Mouse (Mus musculus) layer of hippocampus, adult 9-10 months (tissue): ENCODE data around the gene Tns3.

ENCODE experiments used
- DNase-seq: peaks from one replicate; pipeline ENCODE4 v3.0.0; 2022; ENCODE audit warnings: low spot score

Tns3 gene

DNA sequence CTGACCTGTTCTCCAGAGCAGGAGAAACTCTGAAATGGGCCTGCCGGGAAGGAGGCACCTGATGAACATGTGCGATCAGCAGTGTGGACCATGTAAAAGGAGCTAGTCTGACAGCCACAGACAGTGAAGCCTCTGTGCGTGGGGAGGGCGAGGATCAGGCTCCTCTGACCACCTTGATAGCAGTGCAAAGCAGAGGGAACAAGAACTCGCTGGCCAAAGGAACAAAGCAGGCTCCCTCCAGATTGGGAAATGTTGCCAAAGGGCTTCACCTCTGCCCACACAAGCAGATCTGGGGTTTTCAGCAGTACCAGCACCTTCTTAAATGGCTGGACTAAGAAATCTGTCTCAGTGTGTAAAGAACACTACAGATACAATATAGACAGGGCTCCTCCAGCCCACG, 229.2 kb downstream of the Tns3 start:
- DNase-seq = no peak

DNA sequence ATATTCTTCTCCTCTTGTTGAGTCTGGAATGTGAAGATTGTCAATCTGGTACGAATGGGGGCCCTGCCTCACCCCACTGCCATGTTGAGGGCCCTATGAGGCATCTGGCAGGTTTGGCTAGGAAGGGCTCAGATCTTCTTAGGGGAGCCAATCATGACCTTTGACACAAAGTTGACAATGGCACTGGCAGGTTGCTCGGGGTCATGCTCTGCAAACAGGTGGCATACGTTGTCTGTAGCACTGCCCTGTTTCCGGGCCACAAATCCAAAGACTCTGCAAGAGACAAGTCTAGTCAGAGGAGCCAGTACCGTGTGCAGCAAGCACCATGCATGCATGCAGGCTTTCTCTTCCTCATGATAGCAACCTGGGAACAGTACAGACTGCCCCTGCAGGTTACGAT, 230.0 kb downstream of the Tns3 start:
- no peak for DNase-seq

DNA sequence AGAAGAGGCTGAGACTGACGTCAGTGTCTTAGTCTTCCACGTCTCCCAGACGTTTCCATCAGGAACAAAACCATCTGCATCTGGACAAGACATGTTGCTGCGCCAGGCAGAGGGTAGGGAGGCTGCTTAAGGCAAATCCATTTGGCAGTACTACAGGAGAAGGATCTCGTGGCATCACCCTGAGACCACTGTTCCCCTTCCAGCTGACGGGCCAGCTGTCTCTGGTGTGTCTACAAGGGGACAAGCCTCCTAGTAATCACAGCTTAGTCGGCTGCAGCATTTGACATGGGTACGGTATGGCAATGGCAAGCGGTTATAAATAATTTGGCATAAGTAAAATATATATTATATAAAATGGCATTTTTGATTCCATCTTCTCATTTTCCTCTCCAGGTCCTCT, 230.9 kb downstream of the Tns3 start:
- no peak for DNase-seq

DNA sequence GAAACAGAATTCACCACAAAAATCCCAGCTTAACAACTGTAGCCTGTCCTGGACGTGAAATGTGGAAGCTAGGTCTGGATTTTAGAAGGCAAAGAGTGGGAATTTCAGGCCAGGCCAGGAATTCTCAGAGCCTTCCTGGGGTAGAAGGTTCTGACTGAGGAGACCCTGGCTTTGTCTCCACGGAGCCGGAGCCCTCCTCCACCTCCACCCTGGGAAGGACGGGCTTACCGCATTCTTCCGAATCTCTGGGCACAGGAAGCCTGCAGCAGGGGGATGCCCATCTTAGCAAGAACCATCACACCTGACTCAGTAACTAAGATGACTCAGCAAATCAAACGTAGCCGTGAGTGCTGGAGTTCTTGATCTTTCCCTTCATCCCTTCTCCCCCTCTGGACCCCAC, 231.4 kb downstream of the Tns3 start:
- no peak for DNase-seq

DNA sequence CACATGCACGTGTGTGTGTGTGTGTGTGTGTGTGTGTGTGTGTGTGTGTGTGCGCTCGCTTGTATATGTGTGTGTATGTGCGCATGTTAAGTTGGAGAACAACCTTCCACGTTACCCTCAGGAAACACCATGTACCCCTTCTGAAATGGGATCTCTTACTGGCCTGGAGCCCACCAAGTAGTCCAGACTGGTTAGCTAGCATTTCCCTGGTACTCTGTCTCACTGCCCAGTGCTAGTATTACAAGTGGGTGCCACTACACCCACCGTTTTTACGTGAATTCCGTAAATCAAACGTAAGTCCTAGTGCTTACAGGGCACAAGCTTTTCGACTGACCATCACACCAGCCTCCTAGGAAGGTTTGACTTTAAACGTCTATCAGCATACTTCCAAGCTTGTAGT, 236.7 kb downstream of the Tns3 start:
- DNase-seq = no peak

DNA sequence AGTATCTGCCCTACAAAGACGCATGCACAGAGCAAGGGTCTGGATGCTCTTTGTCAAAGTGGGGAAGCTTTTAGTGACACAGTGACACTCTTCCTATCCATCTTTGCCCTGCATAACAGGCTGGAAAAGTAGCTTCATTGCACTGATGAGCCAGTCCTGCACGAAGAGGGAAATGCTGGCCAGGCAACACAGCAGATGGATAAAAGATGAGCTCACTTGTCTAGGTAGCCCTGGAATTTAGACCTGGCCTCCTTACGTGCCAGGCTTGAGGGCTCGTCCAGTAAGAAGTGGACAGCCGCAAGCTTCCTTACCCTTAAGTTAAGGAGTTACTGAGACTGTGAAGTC, 239.1 kb downstream of the Tns3 start:
- DNase-seq = no peak

DNA sequence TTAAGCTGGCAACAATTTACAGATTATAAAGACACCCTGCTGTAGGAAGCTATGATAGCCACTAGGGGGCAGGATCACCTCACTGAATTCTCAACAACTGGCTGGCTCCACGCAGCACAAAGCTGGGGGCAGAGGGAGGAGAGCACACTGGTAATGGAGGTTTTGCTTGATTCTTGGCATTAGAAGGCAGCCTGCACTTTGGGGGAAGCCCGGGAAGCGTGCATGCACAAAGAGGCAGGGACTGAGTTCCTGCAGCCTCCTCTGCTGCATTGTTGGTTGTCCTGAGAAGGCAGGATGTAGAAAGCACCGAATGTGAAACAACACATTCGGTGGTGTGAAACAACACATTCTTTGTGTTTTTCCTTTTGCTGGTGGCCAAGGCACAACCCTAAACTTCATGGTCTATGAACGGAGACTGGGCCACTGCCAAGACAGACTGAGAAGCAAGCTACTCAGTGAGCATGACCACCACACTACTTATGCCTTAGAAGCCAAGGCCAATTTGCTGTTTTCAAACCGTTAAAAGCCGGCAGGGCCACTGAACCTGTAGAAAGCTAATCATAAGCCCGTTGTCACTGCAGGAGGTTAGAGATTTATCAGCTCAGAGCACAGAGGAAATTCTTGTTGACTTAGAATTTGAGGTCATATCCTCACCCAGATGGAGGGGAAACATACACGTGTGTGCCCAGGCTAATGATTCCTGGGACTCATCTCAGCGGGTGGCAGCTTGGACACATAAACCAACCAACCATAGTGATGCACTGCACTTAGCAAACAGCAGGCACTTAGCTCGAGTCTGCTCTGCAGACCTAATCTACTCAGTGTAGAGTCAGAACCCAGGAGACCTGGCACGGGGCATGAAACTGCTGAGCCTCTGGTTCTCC, 239.8 kb downstream of the Tns3 start:
- peak; percentile 73 for DNase-seq

DNA sequence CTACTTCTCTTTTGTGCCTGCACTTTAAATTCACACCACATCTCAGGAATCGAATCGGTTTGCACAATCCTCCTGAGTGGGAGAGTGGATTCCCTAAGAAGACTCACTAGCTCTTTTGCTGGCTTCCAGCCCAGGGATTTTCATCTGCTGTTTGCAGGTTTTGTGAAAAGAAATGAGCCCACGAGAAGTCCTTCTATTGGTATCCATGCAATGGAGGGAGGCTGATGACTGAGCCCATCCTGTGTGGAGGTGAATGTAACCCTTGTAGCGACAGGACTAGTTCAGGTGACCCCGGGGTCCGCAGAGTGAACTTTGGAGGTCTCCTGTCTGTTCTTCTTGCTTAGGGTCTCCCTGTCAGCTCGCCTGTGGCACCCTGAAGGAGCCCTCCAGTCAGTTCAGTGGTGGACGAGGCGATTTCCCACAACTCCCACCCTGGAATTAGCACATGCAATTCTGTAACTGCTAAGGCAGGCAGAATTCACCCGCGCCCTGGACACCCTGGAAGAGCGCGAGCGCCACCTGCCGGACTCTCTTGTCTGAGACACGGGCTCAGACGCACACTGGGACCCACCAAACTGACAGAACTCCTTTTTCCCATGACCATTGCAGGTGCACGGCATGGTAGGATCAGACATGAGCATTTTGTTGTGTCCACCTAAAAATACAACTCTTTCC, 259.0 kb downstream of the Tns3 start:
- DNase-seq = peak; percentile 42

DNA sequence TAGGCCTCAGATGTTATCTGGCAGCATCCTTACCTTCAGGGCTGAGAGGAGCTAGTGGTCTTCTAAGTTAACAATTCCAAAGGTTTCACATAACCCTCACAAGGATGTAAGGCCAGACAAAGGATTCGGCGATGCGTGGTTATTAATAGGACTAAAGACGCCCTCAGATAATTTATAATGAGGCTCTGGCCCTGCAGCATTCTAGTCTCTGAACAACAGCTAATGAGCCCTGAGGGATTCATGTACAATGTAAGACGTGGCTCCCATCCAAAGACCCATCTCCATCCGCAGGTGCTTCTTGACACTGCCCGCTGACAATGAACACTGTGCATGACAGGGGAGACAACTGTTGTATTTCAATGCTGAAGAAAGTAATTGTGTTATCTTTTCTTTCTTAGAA, 263.0 kb downstream of the Tns3 start:
- DNase-seq = no peak

DNA sequence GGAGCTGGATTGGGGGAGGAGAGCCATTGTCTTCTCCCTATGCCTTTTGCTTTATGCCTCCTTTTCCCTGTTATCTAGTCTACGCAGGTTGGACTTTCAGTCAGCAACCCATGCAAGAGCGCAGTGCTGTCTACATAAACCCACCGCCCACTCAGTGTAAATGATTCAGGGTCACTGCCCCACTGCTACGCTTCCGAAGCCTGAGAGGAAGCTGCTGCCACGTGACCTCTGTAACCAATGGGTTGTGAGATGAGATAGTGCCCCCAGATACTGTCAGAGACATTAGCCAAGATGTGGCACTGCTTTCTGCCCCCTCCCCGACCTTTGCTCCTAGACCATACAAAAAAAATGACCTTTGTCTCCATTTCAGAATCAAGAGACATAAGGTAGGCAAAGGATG, 268.0 kb downstream of the Tns3 start:
- DNase-seq = no peak

DNA sequence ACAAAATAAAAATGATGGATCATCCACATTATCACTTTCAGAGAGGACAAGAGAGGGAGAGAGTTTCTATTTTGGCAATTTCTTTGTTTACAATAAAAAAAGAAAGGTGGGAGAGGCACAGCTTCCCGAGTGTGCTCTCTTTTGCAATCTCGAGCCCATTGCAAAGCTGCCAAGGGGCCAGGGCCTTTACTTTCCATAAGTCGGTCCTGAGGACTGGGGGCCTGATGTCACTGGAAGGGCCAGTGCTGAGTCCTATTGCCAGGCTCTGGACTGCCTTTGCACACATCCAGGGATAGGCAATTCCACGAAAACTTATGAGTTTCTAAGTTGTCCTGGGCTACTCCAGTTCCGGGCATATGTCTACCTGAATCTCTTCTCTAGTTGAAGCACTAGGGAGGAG, 272.8 kb downstream of the Tns3 start:
- no peak for DNase-seq

DNA sequence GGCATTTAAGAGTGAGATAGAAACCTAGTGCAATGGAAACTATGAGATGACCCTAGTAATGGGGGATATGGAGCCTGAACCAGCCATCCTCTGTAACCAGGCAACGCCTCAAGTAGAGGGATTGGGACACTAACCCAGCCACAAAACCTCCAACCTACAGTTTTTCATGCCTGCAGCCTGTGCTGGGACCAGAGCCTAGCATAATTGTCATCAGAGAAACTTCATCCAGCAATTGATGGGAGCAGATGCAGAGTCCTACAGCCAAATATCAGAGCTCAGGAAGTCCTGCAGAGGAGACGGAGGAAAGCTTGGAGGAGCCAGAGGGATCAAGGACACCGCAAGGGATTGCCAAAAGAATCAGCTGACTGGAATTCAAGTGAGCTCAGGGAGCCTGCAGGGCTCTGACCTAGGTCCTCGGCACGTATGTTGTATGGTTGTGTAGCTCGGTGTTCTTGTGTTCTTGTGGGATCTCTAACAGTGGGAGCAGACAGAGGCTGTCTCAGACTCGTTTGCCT, 278.4 kb downstream of the Tns3 start:
- DNase-seq = no peak
